Mouse (Mus musculus) midbrain, embryonic 13.5 days (tissue): ENCODE results near the gene Cisd1. TPM values are rescaled to one million over a fixed set of nuclear protein-coding genes. Genes with fewer than 3 reads are reported as not detected.
A peak's percentile ranks its signal among the peaks of the same experiment; 100 is the strongest.

Experiments
- ATAC-seq: fragments of 200-750 bp; cut with Nextera tagmentation; 2 replicates; pipeline ENCODE4 v1.8.0; 2017; ENCODE audit warnings: mild to moderate bottlenecking, moderate TSS enrichment, moderate library complexity
- H3K27ac ChIP-seq: fragments of 300-500 bp; sonication (generic); 2 replicates; pipeline ENCODE4 v1.5.1; 2015; ENCODE audit warnings: inconsistent platforms, mild to moderate bottlenecking, moderate library complexity
- H3K27me3 ChIP-seq: fragments of 300-500 bp; sonication (generic); 2 replicates; pipeline ENCODE4 v1.6.1; 2015; ENCODE audit warnings: mild to moderate bottlenecking, inconsistent platforms
- H3K36me3 ChIP-seq: fragments of 300-500 bp; sonication (generic); 2 replicates; pipeline ENCODE4 v1.6.1; 2015; ENCODE audit warnings: mild to moderate bottlenecking, inconsistent platforms
- H3K4me1 ChIP-seq: fragments of 300-500 bp; sonication (generic); replicated peaks from 2 replicates; pipeline ENCODE4 v1.6.1; 2015; ENCODE audit warnings: inconsistent platforms
- H3K4me2 ChIP-seq: fragments of 300-500 bp; sonication (generic); replicated peaks from 2 replicates; pipeline ENCODE4 v1.6.1; 2015; ENCODE audit warnings: moderate library complexity, mild to moderate bottlenecking, inconsistent platforms
- H3K4me3 ChIP-seq: fragments of 300-500 bp; sonication (generic); replicated peaks from 2 replicates; pipeline ENCODE4 v1.5.1; 2015; ENCODE audit warnings: mild to moderate bottlenecking, inconsistent platforms
- H3K9ac ChIP-seq: fragments of 300-500 bp; sonication (generic); replicated peaks from 2 replicates; pipeline ENCODE4 v1.6.1; 2015; ENCODE audit warnings: mild to moderate bottlenecking, inconsistent platforms
- H3K9me3 ChIP-seq: fragments of 300-500 bp; sonication (generic); 2 replicates; pipeline ENCODE4 v1.6.1; 2016; ENCODE audit warnings: mild to moderate bottlenecking, inconsistent platforms
- WGBS: fragments of 180-500 bp; shearing (Covaris S2); methylation state at CpG from one replicate; pipeline ENCODE4 v1.1.7; 2015; 5-methylcytosine and 5-hydroxymethylcytosine counted together
- polyA plus RNA-seq: library from polyadenylated mRNA; unstranded; fragments of >200 nt; fragmentation: Nextera tagmentation; extraction: Ambion mirVana; gene quantifications from 2 replicates; pipeline ENCODE4 v1.2.1, GENCODE M21; 2015

Cisd1 gene
- polyA plus RNA-seq, 1 experiment from 2014 or later = 222 TPM

DNA sequence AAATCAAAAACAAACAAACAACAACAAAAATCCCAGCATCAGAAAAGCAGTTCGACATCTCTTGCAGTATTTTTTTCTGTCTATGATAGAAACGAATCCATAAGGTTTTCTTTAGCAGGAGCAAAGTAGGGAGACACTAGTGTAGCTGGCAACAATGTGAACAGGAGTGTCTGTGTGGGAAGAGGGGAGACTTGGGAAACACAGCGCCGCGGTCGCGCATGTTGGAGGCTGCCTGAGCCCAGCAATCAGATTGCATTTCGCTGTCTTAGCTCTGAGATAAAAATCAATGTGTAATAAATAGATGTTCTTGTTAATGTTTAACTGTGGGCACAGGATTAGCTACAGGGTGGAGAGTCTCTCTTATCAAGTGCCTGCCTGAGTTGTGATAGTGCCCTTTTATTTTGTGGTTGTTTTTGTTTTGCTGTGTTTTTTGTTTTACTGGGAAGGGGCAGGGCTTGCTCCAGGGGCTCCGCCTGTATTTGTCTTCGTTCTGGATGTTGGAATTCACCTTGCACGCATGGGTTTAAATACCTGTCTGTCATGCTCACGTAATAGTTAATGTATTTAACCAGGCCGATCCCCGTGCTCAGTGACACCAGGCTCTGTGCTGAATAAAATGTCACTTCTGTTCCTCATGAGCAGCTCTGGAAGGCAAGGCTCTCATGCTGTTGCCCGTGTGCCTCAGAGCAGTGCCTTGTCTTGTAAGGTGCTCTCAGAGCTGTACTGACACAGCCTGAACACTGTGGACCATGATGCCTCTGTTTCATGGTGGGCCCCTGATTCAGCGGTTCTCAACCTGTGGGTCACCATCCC lies 23.6 kb upstream of the Cisd1 start:
- 88% methylated on average over 16 of the region's 16 CpGs for WGBS
- ATAC-seq = peak; percentile 56; the same call in 1 of the 2 replicates

GRCm38 (mm10) chr10:71363858-71364257 lies 19.1 kb upstream of the Cisd1 start:
- Histone ChIP-seq H3K9me3 (no peaks in the 10 kb centered on the region), H3K36me3 (peaks cover 19% of the 10 kb centered on the region), H3K9ac (no peak overlapping the region), H3K4me3 (no peak overlapping the region), H3K4me1 (peaks cover 15% of the 10 kb centered on the region), H3K27ac (no peak overlapping the region), H3K4me2 (no peak overlapping the region), H3K27me3 (no peaks in the 10 kb centered on the region)
- ATAC-seq = no peak
- WGBS = 88% methylated on average over 10 of the region's 10 CpGs

More for the DNA sequence above, 23.6 kb upstream of the Cisd1 start:
- no peak overlapping the region for H3K4me2 ChIP-seq
- H3K27ac ChIP-seq = no peak overlapping the region
- no peaks in the 10 kb centered on the region for H3K4me1 ChIP-seq
- no peaks in the 10 kb centered on the region for H3K27me3 ChIP-seq
- no peaks in the 10 kb centered on the region for H3K9me3 ChIP-seq
- H3K36me3 ChIP-seq = peaks cover 36% of the 10 kb centered on the region
- H3K9ac ChIP-seq = no peak overlapping the region; the same call in 1 of the 2 replicates
- no peak overlapping the region for H3K4me3 ChIP-seq

DNA sequence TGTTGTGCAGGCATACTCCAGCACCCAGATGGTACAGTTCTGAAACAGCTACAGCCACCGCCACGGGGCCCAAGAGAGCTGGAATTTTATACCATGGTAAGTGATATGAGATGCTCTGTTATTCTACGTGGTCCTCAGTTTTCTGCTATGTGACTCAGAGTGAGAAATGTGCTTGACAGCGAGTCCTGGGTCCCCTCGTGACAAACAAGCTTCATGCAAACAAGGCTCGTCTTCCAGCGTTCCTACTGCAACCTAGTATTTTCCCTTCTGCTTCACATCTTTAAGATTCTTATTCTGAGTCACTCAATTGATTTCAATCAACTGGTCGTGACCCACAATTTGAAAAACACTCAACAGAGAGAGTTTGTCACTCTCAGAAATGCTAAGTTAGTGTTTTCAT lies 18.7 kb upstream of the Cisd1 start:
- H3K9ac ChIP-seq = no peak overlapping the region
- H3K4me2 ChIP-seq = no peak overlapping the region
- ATAC-seq = no peak
- 89% methylated on average over 8 of the region's 8 CpGs for WGBS
- no peaks in the 10 kb centered on the region for H3K9me3 ChIP-seq
- H3K27me3 ChIP-seq = no peaks in the 10 kb centered on the region
- H3K36me3 ChIP-seq = peaks cover 19% of the 10 kb centered on the region
- H3K4me1 ChIP-seq = peaks cover 15% of the 10 kb centered on the region
- H3K27ac ChIP-seq = no peak overlapping the region
- no peak overlapping the region for H3K4me3 ChIP-seq

DNA sequence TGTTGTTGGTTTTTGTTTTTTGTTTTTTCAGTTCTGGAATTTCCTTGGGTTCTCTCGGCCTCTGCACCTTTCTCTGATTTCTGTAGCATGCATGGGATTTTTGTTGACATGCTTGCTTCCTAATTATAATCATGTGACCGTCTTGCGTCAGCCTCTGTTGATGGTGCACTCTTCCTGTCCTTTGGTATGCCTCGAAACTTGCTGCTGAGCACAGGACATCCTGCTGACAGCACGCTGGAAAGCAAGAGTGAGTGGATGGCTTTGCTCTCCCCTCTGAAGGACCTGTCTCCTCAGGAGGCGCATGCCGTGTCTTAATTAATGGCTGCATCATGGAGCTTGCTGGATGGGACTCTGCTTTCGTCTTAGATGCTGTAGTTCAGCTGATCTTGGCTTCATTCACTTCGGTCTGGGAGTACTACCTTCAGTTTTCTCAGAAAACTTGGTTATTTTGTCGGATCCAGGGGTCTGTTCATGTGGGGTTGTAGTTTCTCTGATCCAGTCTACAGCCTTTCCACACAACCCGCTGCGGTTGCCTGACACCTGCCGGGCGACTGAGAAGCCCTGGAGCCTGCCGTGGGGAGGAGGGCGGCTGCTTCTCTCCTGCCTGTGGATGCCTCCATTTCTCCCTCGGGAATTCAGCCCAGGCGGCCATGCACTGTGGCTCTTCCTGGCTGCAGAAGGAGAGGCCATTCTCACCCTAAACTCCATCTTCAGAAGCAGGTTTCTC lies 17.2 kb upstream of the Cisd1 start:
- 0 out of 2 replicates have a peak overlapping the region, but pooled peaks have one; percentile 29 for H3K9ac ChIP-seq
- peak overlapping the region; percentile 21 for H3K4me2 ChIP-seq
- ATAC-seq = 0 out of 2 replicates have a peak, but pooled peaks have one; percentile 54
- no peaks in the 10 kb centered on the region for H3K27me3 ChIP-seq
- no peak overlapping the region for H3K4me3 ChIP-seq
- H3K4me1 ChIP-seq = peaks cover 15% of the 10 kb centered on the region
- H3K9me3 ChIP-seq = no peaks in the 10 kb centered on the region
- peaks cover 14% of the 10 kb centered on the region for H3K36me3 ChIP-seq
- WGBS = 23% methylated on average over 18 of the region's 18 CpGs
- H3K27ac ChIP-seq = no peak overlapping the region

- H3K4me2 ChIP-seq = no peak overlapping the region
- 70% methylated on average over 7 of the region's 7 CpGs for WGBS
- H3K9ac ChIP-seq = no peak overlapping the region
- no peak for ATAC-seq
- no peak overlapping the region for H3K27ac ChIP-seq
- peaks cover 10% of the 10 kb centered on the region for H3K36me3 ChIP-seq
- no peaks in the 10 kb centered on the region for H3K27me3 ChIP-seq
- no peaks in the 10 kb centered on the region for H3K9me3 ChIP-seq
- no peak overlapping the region for H3K4me3 ChIP-seq
- peaks cover 15% of the 10 kb centered on the region for H3K4me1 ChIP-seq
These were observed 16.3 kb upstream of the Cisd1 start for GRCm38 (mm10) chr10:71361044-71361443.

DNA sequence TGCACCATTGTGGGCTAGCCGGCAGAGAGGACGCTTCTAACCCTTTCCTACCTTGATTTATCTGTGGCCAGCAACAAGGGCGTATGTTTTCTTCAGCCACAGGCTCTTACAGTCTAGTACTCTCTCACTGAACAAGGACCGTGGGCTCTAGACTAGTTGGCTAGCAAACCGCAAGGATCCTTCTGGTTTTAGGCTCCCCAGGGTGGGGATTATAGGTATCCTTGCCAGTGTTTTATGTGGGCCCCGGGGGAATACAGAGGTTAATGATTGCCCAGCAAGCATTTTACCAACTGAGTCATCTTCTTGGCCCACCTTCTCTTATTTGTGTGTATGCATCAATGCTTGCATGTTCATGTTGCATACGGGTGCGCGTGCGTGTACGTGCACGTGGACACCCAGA lies 10.2 kb upstream of the Cisd1 start:
- H3K4me3 ChIP-seq = no peak overlapping the region
- H3K27ac ChIP-seq = no peak overlapping the region
- 0 out of 2 replicates have a peak, but pooled peaks cover 13% of the 10 kb centered on the region for H3K36me3 ChIP-seq
- H3K27me3 ChIP-seq = no peaks in the 10 kb centered on the region
- no peak for ATAC-seq
- no peaks in the 10 kb centered on the region for H3K9me3 ChIP-seq
- 93% methylated on average over 12 of the region's 12 CpGs for WGBS
- H3K4me2 ChIP-seq = no peak overlapping the region
- H3K4me1 ChIP-seq = peaks cover 6% of the 10 kb centered on the region
- no peak overlapping the region for H3K9ac ChIP-seq

DNA sequence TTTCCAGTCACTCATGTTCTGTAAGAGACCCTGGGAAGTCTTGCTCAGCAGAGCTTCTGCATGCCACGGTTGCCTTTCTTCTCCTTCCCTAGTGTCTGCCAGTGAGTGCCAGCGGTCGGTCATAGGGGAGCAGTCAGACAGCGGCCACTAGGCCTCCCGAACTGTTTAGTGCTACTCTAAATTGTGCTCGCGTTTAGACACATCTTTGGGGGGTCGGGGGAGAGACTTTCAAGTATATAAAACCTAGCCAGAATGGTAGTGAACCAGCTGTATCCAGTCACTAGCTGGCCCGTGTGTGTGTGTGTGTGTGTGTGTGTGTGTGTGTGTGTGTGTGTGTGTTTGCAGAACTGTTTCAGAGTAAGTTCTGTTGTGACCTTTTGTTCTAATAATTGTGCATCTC lies 9.1 kb upstream of the Cisd1 start:
- peak; percentile 28; the same call in 1 of the 2 replicates for ATAC-seq
- H3K4me2 ChIP-seq = no peak overlapping the region
- no peak overlapping the region for H3K9ac ChIP-seq
- 0 out of 2 replicates have a peak, but pooled peaks cover 13% of the 10 kb centered on the region for H3K36me3 ChIP-seq
- 83% methylated on average over 9 of the region's 9 CpGs for WGBS
- no peak overlapping the region for H3K27ac ChIP-seq
- H3K9me3 ChIP-seq = no peaks in the 10 kb centered on the region
- H3K27me3 ChIP-seq = no peaks in the 10 kb centered on the region
- H3K4me3 ChIP-seq = no peak overlapping the region
- peaks cover 16% of the 10 kb centered on the region for H3K4me1 ChIP-seq

- H3K9me3 ChIP-seq = no peaks in the 10 kb centered on the region
- H3K4me2 ChIP-seq = no peak overlapping the region
- 0 out of 2 replicates have a peak, but pooled peaks cover 13% of the 10 kb centered on the region for H3K36me3 ChIP-seq
- ATAC-seq = no peak
- 95% methylated on average over 7 of the region's 7 CpGs for WGBS
- no peak overlapping the region for H3K4me3 ChIP-seq
- no peak overlapping the region for H3K27ac ChIP-seq
- no peak overlapping the region for H3K9ac ChIP-seq
- no peaks in the 10 kb centered on the region for H3K27me3 ChIP-seq
- H3K4me1 ChIP-seq = peaks cover 31% of the 10 kb centered on the region
These were observed 6.5 kb upstream of the Cisd1 start for GRCm38 (mm10) chr10:71351301-71351700.

GRCm38 (mm10) chr10:71349290-71349689 lies 4.5 kb upstream of the Cisd1 start:
- H3K9me3 ChIP-seq = no peaks in the 10 kb centered on the region
- no peaks in the 10 kb centered on the region for H3K27me3 ChIP-seq
- H3K9ac ChIP-seq = peak overlapping the region; percentile 92
- 0 out of 2 replicates have a peak, but pooled peaks cover 13% of the 10 kb centered on the region for H3K36me3 ChIP-seq
- H3K27ac ChIP-seq = no peak overlapping the region
- H3K4me1 ChIP-seq = peaks cover 37% of the 10 kb centered on the region
- peak overlapping the region; percentile 97 for H3K4me2 ChIP-seq
- WGBS = 88% methylated on average over 1 of the region's 1 CpGs
- peak overlapping the region; percentile 89 for H3K4me3 ChIP-seq
- ATAC-seq = no peak

DNA sequence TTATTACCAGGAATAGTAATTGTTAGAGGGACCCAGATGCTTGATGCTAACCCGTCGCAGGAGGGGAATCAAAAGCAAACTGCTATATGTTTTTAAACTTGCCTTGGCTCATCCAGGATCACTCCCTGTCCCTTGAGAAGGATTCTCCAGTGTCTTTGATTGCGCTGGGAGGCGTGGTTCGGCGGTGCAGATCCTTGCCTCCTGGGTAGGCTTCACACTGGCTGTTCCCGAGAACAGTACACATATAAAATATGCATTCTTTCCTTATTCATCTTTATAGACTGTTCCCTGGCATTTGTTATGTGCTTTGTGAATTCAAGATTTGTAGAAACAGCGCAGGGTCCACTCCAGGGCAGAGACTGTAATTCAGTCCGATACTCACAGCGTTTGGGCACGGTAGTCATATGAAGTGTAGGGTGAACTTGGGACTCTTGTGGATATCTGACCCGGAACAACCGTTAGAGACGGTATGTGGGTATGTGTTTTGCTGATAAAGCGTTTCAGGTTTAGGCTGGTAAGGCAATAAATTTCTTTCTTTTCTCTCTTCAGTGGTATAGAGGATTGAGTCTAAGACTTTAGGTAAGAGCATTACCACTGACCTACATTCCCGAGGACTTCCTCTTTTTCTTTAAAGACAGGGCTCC lies 4.0 kb upstream of the Cisd1 start:
- peak overlapping the region; percentile 86; the same call in 1 of the 2 replicates for H3K27ac ChIP-seq
- 0 out of 2 replicates have a peak, but pooled peaks cover 11% of the 10 kb centered on the region for H3K36me3 ChIP-seq
- no peak for ATAC-seq
- H3K4me3 ChIP-seq = peak overlapping the region; percentile 89
- WGBS = 26% methylated on average over 16 of the region's 16 CpGs
- H3K27me3 ChIP-seq = no peaks in the 10 kb centered on the region
- peaks cover 42% of the 10 kb centered on the region for H3K4me1 ChIP-seq
- H3K9ac ChIP-seq = peak overlapping the region; percentile 92
- no peaks in the 10 kb centered on the region for H3K9me3 ChIP-seq
- peak overlapping the region; percentile 97 for H3K4me2 ChIP-seq

GRCm38 (mm10) chr10:71347964-71348636 lies 3.3 kb upstream of the Cisd1 start:
- under 1% methylated on average over 48 of the region's 48 CpGs for WGBS
- Histone ChIP-seq H3K9ac (peak overlapping the region; percentile 92), H3K9me3 (no peaks in the 10 kb centered on the region), H3K27me3 (no peaks in the 10 kb centered on the region), H3K4me1 (peaks cover 49% of the 10 kb centered on the region), H3K4me3 (peak overlapping the region; percentile 89), H3K36me3 (0 out of 2 replicates have a peak, but pooled peaks cover 10% of the 10 kb centered on the region), H3K27ac (peak overlapping the region; percentile 86), H3K4me2 (peak overlapping the region; percentile 97)
- ATAC-seq = peak; percentile 74
